Mouse (Mus musculus) embryonic facial prominence, embryonic 11.5 days (tissue): ENCODE data around the gene Cfap99. TPM values are rescaled to one million over a fixed set of nuclear protein-coding genes. Genes with fewer than 3 reads are reported as not detected.

ENCODE experiments used
- ATAC-seq: fragments of 200-750 bp; cut with Nextera tagmentation; replicated peaks from 2 replicates; pipeline ENCODE4 v1.8.0; 2017; ENCODE audit warnings: low read depth; ENCODE audit not compliant: insufficient number of reproducible peaks, low FRiP score, low TSS enrichment
- DNase-seq: peaks from one replicate; pipeline ENCODE4 v3.0.0-alpha.2; 2015; ENCODE audit warnings: low spot score
- H3K27ac ChIP-seq: fragments of 300-500 bp; sonication (generic); replicated peaks from 2 replicates; pipeline ENCODE4 v1.5.1; 2014; ENCODE audit warnings: mild to moderate bottlenecking, low read depth, low read length, control low read depth
- H3K27me3 ChIP-seq: fragments of 300-500 bp; sonication (generic); 2 replicates; pipeline ENCODE4 v1.6.1; 2014; ENCODE audit warnings: mild to moderate bottlenecking, low read length, moderate library complexity, mixed read lengths; ENCODE audit not compliant: control insufficient read depth, insufficient read depth
- H3K36me3 ChIP-seq: fragments of 300-500 bp; sonication (generic); replicated peaks from 2 replicates; pipeline ENCODE4 v1.6.1; 2014; ENCODE audit warnings: low read depth, mild to moderate bottlenecking, low read length, moderate library complexity, mixed read lengths; ENCODE audit not compliant: control insufficient read depth, insufficient read depth
- H3K4me1 ChIP-seq: fragments of 300-500 bp; sonication (generic); 2 replicates; pipeline ENCODE4 v1.6.1; 2014; ENCODE audit warnings: low read length, mixed read lengths; ENCODE audit not compliant: control insufficient read depth, insufficient read depth
- H3K4me2 ChIP-seq: fragments of 300-500 bp; sonication (generic); 2 replicates; pipeline ENCODE4 v1.6.1; 2014; ENCODE audit warnings: low read depth, mild to moderate bottlenecking, control low read depth, low read length, moderate library complexity
- H3K4me3 ChIP-seq: fragments of 300-500 bp; sonication (generic); 2 replicates; pipeline ENCODE4 v1.5.1; 2014; ENCODE audit warnings: low read depth, low read length, control low read depth
- H3K9ac ChIP-seq: fragments of 300-500 bp; sonication (generic); replicated peaks from 2 replicates; pipeline ENCODE4 v1.6.1; 2014; ENCODE audit warnings: mild to moderate bottlenecking, control low read depth, low read length
- H3K9me3 ChIP-seq: fragments of 300-500 bp; sonication (generic); replicated peaks from 2 replicates; pipeline ENCODE4 v1.6.1; 2016; ENCODE audit warnings: mild to moderate bottlenecking, low read length, inconsistent platforms, mixed read lengths; ENCODE audit not compliant: control insufficient read depth
- WGBS: fragments of 180-500 bp; shearing (Covaris S2); extraction: QIAGEN DNeasy Blood & Tissue Kit; methylation state at CpG from one replicate; pipeline ENCODE4 v1.1.7; 2014; 5-methylcytosine and 5-hydroxymethylcytosine counted together
- polyA plus RNA-seq: library from polyadenylated mRNA; unstranded; fragments of >200 nt; fragmentation: Nextera tagmentation; extraction: Ambion mirVana; gene quantifications from 2 replicates; pipeline ENCODE4 v1.2.1, GENCODE M21; 2014

The Cfap99 gene
- polyA plus RNA-seq, 1 experiment from 2014 or later, result not detected

GRCm38 (mm10) chr5:34294696-34295095 is 6.3 kb downstream of the Cfap99 start:
- DNase-seq (no peak), ATAC-seq (no peak)
- Histone ChIP-seq H3K4me1 (no peaks in the 10 kb centered on the region), H3K9ac (no peak overlapping the region), H3K36me3 (no peaks in the 10 kb centered on the region), H3K4me2 (no peak overlapping the region), H3K9me3 (no peaks in the 10 kb centered on the region), H3K27me3 (no peaks in the 10 kb centered on the region; the same call in 1 of the 2 replicates), H3K4me3 (no peak overlapping the region), H3K27ac (no peak overlapping the region)
- WGBS, result 26% methylated on average over 2 of the region's 2 CpGs

- H3K36me3 ChIP-seq, result no peaks in the 10 kb centered on the region
- no peak overlapping the region for H3K9ac ChIP-seq
- H3K4me1 ChIP-seq, result no peaks in the 10 kb centered on the region
- no peak overlapping the region for H3K27ac ChIP-seq
- WGBS, result 100% methylated on average over 2 of the region's 2 CpGs
- no peak overlapping the region for H3K4me2 ChIP-seq
- no peak overlapping the region for H3K4me3 ChIP-seq
- H3K27me3 ChIP-seq, result no peaks in the 10 kb centered on the region
- DNase-seq (no peak), ATAC-seq (no peak)
- no peaks in the 10 kb centered on the region for H3K9me3 ChIP-seq
Observed at GRCm38 (mm10) chr5:34295141-34295540, 6.7 kb downstream of the Cfap99 start.

GRCm38 (mm10) chr5:34298061-34298460 is 9.7 kb downstream of the Cfap99 start:
- 53% methylated on average over 4 of the region's 4 CpGs for WGBS
- Histone ChIP-seq H3K4me3 (no peak overlapping the region), H3K36me3 (no peaks in the 10 kb centered on the region), H3K9me3 (no peaks in the 10 kb centered on the region), H3K27me3 (no peaks in the 10 kb centered on the region), H3K4me2 (no peak overlapping the region), H3K9ac (no peak overlapping the region), H3K4me1 (no peaks in the 10 kb centered on the region), H3K27ac (no peak overlapping the region)
- DNase-seq (no peak), ATAC-seq (no peak)

GRCm38 (mm10) chr5:34298937-34299535 is 10.6 kb downstream of the Cfap99 start:
- Histone ChIP-seq H3K27me3 (no peaks in the 10 kb centered on the region), H3K4me2 (no peak overlapping the region), H3K36me3 (no peaks in the 10 kb centered on the region), H3K9ac (no peak overlapping the region), H3K27ac (no peak overlapping the region), H3K4me1 (no peaks in the 10 kb centered on the region), H3K4me3 (no peak overlapping the region), H3K9me3 (no peaks in the 10 kb centered on the region)
- DNase-seq (no peak), ATAC-seq (no peak)
- 86% methylated on average over 10 of the region's 10 CpGs for WGBS

GRCm38 (mm10) chr5:34302377-34302776 is 14.0 kb downstream of the Cfap99 start:
- ATAC-seq (no peak), DNase-seq (no peak)
- H3K4me2 ChIP-seq, result no peak overlapping the region
- 82% methylated on average over 7 of the region's 7 CpGs for WGBS
- H3K4me1 ChIP-seq, result no peaks in the 10 kb centered on the region
- no peaks in the 10 kb centered on the region for H3K9me3 ChIP-seq
- H3K36me3 ChIP-seq, result no peaks in the 10 kb centered on the region
- no peak overlapping the region for H3K27ac ChIP-seq
- H3K27me3 ChIP-seq, result no peaks in the 10 kb centered on the region
- no peak overlapping the region for H3K4me3 ChIP-seq
- H3K9ac ChIP-seq, result no peak overlapping the region

- DNase-seq (no peak), ATAC-seq (no peak)
- Histone ChIP-seq H3K9ac (no peak overlapping the region), H3K27me3 (no peaks in the 10 kb centered on the region), H3K27ac (no peak overlapping the region), H3K4me1 (no peaks in the 10 kb centered on the region), H3K36me3 (no peaks in the 10 kb centered on the region), H3K9me3 (no peaks in the 10 kb centered on the region), H3K4me2 (no peak overlapping the region), H3K4me3 (no peak overlapping the region)
- WGBS, result 87% methylated on average over 3 of the region's 3 CpGs
Observed at GRCm38 (mm10) chr5:34309016-34309415, 20.6 kb downstream of the Cfap99 start.

- 65% methylated on average over 2 of the region's 2 CpGs for WGBS
- Histone ChIP-seq H3K27ac (no peak overlapping the region), H3K4me3 (no peak overlapping the region), H3K9me3 (no peaks in the 10 kb centered on the region), H3K9ac (no peak overlapping the region), H3K4me1 (no peaks in the 10 kb centered on the region), H3K36me3 (no peaks in the 10 kb centered on the region), H3K4me2 (no peak overlapping the region), H3K27me3 (no peaks in the 10 kb centered on the region)
- ATAC-seq, result no peak
- no peak for DNase-seq
Observed at GRCm38 (mm10) chr5:34319491-34320034, 31.2 kb downstream of the Cfap99 start.

GRCm38 (mm10) chr5:34321236-34321635 is 32.8 kb downstream of the Cfap99 start:
- Histone ChIP-seq H3K4me3 (no peak overlapping the region), H3K4me2 (no peak overlapping the region), H3K9me3 (no peaks in the 10 kb centered on the region), H3K9ac (no peak overlapping the region), H3K27ac (no peak overlapping the region), H3K27me3 (no peaks in the 10 kb centered on the region), H3K36me3 (no peaks in the 10 kb centered on the region), H3K4me1 (no peaks in the 10 kb centered on the region; the same call in 1 of the 2 replicates)
- 81% methylated on average over 4 of the region's 4 CpGs for WGBS
- no peak for DNase-seq
- ATAC-seq, result no peak
